Mouse (Mus musculus): Measurements from ENCODE around the gene Clip3. TPM values are rescaled to one million over a fixed set of nuclear protein-coding genes. Genes with fewer than 3 reads are reported as not detected.

The Clip3 gene
- polyA plus RNA-seq, 1 experiment = 726 TPM

DNA sequence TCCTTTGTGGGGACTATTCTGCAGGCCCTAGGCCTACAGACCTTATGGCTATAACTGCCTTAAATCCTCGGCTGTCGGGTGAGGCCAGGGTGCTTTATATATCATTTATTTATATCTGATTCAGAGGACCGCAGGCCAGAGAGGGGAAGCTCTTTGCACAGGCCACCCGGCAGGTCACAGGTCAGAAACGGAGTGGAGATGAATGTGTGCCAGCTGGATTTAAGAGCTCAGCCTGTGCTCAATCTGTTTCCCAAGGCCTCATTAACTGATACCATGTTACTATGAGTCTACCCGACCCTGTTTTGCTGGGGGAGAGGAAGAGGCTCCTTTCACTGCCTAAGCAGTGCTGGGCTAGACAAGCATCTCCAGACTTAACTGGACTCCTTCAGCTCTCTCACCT is 17.1 kb upstream of the Clip3 start:
- WGBS = 80% methylated on average over 6 of the region's 6 CpGs
- TF ChIP-seq POLR2A (IDR thresholded peaks at IDR 0.05; ENCODE audit: borderline replicate concordance, insufficient read depth, low read length) = no peak
- no peak for TF ChIP-seq CTCF (IDR thresholded peaks at IDR 0.05; ENCODE audit: borderline replicate concordance, insufficient read depth, low read depth, low read length)
- no peak for DNase-seq
- Histone ChIP-seq H3K27ac (ENCODE audit: insufficient read depth, low read length) (no peak overlapping the region), H3K4me1 (ENCODE audit: control insufficient read depth, insufficient read depth, low read length) (no peaks in the 10 kb centered on the region), H3K4me3 (replicated peaks; ENCODE audit: insufficient read depth, low read depth, low read length) (no peak overlapping the region), H3K27me3 (ENCODE audit: control insufficient read depth, insufficient read depth, low read length) (no peaks in the 10 kb centered on the region)

DNA sequence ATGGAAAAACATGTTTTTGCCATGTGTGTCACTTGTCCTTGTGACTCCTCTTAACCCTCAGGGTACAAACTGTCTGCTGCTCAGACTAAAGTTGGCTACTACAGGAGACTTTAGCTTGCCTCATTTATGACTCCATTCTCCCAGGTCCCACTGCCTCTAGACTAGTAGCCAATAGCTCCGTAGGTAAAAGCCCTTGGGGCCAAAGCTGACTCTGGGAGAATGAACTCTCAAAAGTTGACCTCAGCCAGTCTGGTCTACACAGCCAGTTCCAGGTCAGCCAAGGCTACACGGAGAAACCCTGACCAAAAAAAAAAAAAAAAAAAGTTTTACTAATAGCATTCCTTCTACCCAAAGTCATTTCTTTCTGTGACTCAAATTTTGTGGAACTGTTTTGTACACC is 12.6 kb upstream of the Clip3 start:
- TF ChIP-seq POLR2A (IDR thresholded peaks at IDR 0.05; ENCODE audit: borderline replicate concordance, insufficient read depth, low read length) (no peak), CTCF (IDR thresholded peaks at IDR 0.05; ENCODE audit: borderline replicate concordance, insufficient read depth, low read depth, low read length) (no peak)
- no peaks in the 10 kb centered on the region for H3K4me1 ChIP-seq (ENCODE audit: control insufficient read depth, insufficient read depth, low read length)
- 42% methylated on average over 2 of the region's 2 CpGs for WGBS
- no peak overlapping the region for H3K4me3 ChIP-seq (replicated peaks; ENCODE audit: insufficient read depth, low read depth, low read length)
- H3K27me3 ChIP-seq (ENCODE audit: control insufficient read depth, insufficient read depth, low read length) = no peaks in the 10 kb centered on the region
- no peak overlapping the region for H3K27ac ChIP-seq (ENCODE audit: insufficient read depth, low read length)
- DNase-seq = no peak

DNA sequence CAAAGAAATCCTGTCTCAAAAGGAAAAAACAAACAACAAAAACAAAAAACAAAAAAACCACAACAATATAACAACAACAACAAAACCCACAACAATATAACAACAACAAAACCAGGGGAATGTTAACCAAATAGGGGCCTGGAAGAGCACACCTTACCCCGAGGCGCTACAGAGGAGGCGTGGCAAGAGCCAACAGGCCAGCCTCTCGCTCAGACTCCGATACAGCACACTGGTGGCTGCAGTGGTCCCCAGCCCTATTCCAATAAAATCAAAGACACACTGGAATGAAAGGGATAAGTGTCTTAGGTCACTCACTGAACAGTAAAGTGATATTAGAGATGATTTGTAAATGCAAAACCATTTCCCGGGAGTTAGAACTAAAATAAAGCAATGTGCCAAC is 12.0 kb upstream of the Clip3 start:
- TF ChIP-seq POLR2A (IDR thresholded peaks at IDR 0.05; ENCODE audit: borderline replicate concordance, insufficient read depth, low read length) (no peak), CTCF (IDR thresholded peaks at IDR 0.05; ENCODE audit: borderline replicate concordance, insufficient read depth, low read depth, low read length) (no peak)
- no peak overlapping the region for H3K27ac ChIP-seq (ENCODE audit: insufficient read depth, low read length)
- no peak for DNase-seq
- peak overlapping the region; percentile 79 for H3K4me3 ChIP-seq (replicated peaks; ENCODE audit: insufficient read depth, low read depth, low read length)
- no peaks in the 10 kb centered on the region for H3K4me1 ChIP-seq (ENCODE audit: control insufficient read depth, insufficient read depth, low read length)
- WGBS = 1% methylated on average over 6 of the region's 6 CpGs
- no peaks in the 10 kb centered on the region for H3K27me3 ChIP-seq (ENCODE audit: control insufficient read depth, insufficient read depth, low read length)

DNA sequence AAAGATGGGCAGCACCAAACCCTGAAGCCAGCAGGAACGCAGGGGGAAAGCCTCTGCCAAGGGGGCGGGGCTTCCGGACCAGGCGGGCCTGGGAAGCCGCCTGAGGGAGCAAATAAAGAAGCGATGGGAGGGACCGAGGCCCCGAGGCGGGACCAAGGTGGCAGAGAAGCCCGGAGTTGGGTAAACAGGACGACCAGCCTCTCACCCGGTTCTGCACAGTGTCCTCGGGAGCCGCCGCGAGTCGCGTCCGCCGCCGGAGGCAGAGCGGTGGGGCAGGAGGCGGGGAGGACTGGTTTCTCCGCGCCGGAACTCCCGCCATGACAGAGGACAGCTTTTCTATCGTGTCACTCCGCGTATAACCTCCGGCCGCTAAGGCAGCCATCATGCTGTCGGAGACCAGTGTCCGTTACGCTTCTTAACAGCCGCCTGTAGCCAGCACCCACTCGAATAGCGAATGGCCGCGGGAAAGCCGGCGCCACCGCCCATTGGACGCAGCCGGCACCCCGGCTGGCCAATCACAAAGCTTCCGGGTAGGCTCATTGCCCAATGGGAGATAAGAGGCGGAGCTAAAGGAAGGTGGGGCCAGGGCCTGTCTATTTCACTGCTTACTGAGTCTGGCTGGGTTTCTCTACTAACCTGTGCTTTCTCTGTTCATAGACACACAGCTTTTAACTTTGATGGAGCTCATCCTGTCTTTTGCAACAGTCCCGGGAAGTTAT is 11.4 kb upstream of the Clip3 start, which contains the start of the genes Thap8 and Wdr62:
Gene Thap8, plus strand, starts transcription at position 144 of the 719 bp plus-strand sequence.
Gene Wdr62, minus strand, starts transcription at position 469 of the 719 bp plus-strand sequence.
- peak; percentile 90 to 92 for DNase-seq
- WGBS = under 1% methylated on average over 49 of the region's 49 CpGs
- Histone ChIP-seq H3K27me3 (ENCODE audit: control insufficient read depth, insufficient read depth, low read length) (no peaks in the 10 kb centered on the region), H3K27ac (ENCODE audit: insufficient read depth, low read length) (peak within 1 kb of the TSS; percentile 85), H3K4me1 (ENCODE audit: control insufficient read depth, insufficient read depth, low read length) (no peaks in the 10 kb centered on the region), H3K4me3 (replicated peaks; ENCODE audit: insufficient read depth, low read depth, low read length) (peak within 1 kb of the TSS; percentile 79)
- TF ChIP-seq CTCF (IDR thresholded peaks at IDR 0.05; ENCODE audit: borderline replicate concordance, insufficient read depth, low read depth, low read length) (no peak), POLR2A (IDR thresholded peaks at IDR 0.05; ENCODE audit: borderline replicate concordance, insufficient read depth, low read length) (no peak)

DNA sequence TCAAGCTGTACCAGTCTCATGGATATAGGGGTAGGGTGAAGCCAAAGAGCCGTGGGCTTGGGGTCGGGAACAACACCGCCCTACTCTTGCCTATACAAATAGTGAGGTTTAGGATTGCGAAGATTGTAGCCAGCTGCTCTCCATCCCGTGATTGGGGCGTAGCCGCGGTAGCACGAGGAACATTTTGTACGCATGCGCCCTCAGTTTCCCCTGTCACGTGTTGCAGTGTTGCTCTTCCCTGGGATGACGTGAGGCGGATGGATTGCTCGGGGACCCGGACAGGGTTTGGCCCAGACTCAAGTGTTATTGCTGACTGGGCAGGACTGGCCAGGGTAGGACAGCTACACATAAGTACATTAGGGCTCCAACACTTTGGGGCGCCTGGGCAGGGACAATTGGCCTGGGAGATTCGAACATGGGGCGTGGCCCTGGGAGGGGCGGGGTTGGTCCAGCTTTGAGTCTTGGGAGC is 10.8 kb upstream of the Clip3 start:
- Histone ChIP-seq H3K27me3 (ENCODE audit: control insufficient read depth, insufficient read depth, low read length) (no peaks in the 10 kb centered on the region), H3K27ac (ENCODE audit: insufficient read depth, low read length) (peak overlapping the region; percentile 85), H3K4me3 (replicated peaks; ENCODE audit: insufficient read depth, low read depth, low read length) (peak overlapping the region; percentile 79), H3K4me1 (ENCODE audit: control insufficient read depth, insufficient read depth, low read length) (no peaks in the 10 kb centered on the region)
- peak; percentile 86 to 87 for DNase-seq
- TF ChIP-seq CTCF (IDR thresholded peaks at IDR 0.05; ENCODE audit: borderline replicate concordance, insufficient read depth, low read depth, low read length) (no peak), POLR2A (IDR thresholded peaks at IDR 0.05; ENCODE audit: borderline replicate concordance, insufficient read depth, low read length) (no peak)
- WGBS = under 1% methylated on average over 20 of the region's 20 CpGs

DNA sequence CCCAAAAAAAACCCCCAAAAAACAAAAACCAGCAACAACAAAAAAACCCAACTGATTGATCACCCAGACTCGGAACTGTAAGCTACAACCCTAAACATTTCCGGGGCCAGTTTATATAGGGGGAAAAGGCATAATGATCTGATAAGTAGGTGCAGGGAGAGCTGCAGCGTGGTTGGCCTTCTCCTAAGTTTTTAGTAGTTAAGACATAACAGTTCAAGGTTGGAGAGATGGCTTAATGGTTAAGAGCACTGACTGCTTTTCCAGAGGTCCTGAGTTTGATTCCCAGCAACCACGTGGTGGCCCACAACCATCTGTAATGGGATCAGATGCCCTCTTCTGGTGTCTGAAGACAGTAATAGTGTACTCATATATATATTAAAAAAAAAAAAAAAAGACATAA is 10.0 kb upstream of the Clip3 start:
- WGBS = 86% methylated on average over 4 of the region's 4 CpGs
- Histone ChIP-seq H3K4me3 (replicated peaks; ENCODE audit: insufficient read depth, low read depth, low read length) (no peak overlapping the region), H3K27me3 (ENCODE audit: control insufficient read depth, insufficient read depth, low read length) (no peaks in the 10 kb centered on the region), H3K27ac (ENCODE audit: insufficient read depth, low read length) (no peak overlapping the region), H3K4me1 (ENCODE audit: control insufficient read depth, insufficient read depth, low read length) (peaks cover 6% of the 10 kb centered on the region; the same call in 1 of the 2 replicates)
- TF ChIP-seq CTCF (IDR thresholded peaks at IDR 0.05; ENCODE audit: borderline replicate concordance, insufficient read depth, low read depth, low read length) (no peak), POLR2A (IDR thresholded peaks at IDR 0.05; ENCODE audit: borderline replicate concordance, insufficient read depth, low read length) (no peak)
- no peak for DNase-seq

DNA sequence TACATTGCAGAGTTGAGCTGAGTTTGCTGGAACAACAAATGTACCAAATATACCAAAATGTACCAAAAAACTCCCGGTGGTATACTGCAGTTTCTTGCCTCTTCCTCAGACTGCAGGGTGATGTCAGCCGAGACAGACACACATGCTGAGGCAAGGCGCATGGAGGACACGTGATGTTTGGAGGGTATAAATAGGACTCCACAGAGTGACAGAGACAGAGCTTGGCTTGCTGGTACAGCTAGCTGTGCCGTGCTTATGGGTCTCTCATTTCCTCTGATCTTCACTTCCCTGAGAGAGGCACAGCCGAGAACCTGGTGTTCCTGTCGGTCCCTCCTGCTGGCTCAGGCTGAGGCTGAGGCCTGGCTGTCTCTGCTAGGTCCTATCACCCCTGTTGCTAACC is 8.8 kb upstream of the Clip3 start:
- H3K4me3 ChIP-seq (replicated peaks; ENCODE audit: insufficient read depth, low read depth, low read length) = no peak overlapping the region
- H3K4me1 ChIP-seq (ENCODE audit: control insufficient read depth, insufficient read depth, low read length) = peaks cover 17% of the 10 kb centered on the region; the same call in 1 of the 2 replicates
- TF ChIP-seq POLR2A (IDR thresholded peaks at IDR 0.05; ENCODE audit: borderline replicate concordance, insufficient read depth, low read length) = peak; percentile 17; the same call in 1 of the 2 replicates
- no peak for TF ChIP-seq CTCF (IDR thresholded peaks at IDR 0.05; ENCODE audit: borderline replicate concordance, insufficient read depth, low read depth, low read length)
- H3K27ac ChIP-seq (ENCODE audit: insufficient read depth, low read length) = no peak overlapping the region
- no peak for DNase-seq
- no peaks in the 10 kb centered on the region for H3K27me3 ChIP-seq (ENCODE audit: control insufficient read depth, insufficient read depth, low read length)
- 70% methylated on average over 7 of the region's 7 CpGs for WGBS

All from cerebellum, adult 2 months (tissue).